Mouse (Mus musculus): Measurements from ENCODE around the gene Tmem108. TPM values are rescaled to one million over a fixed set of nuclear protein-coding genes. Genes with fewer than 3 reads are reported as not detected.

Gene Tmem108
- polyA plus RNA-seq, 1 experiment from 2014 or later: 1.2 TPM

DNA sequence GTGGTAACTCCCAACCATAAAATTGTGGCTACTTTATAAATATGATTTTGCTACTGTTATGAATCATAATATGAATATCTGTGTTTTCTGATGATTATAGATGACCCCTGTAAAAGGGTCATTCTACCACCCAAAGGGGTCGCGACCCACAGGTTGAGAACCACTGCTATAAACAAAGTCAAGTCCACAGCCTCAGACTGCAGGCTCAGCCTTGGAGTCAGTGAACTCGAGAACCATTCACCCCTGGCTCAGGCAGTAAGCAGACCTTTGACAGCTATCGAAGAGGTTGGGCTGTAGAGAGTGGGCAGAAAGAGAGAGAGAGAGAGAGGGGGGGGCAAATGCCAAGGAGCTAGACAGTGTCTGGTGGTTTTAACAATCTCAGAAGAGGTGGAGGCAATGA lies 147.4 kb downstream of the Tmem108 start:
- no peak overlapping the region for H3K4me2 ChIP-seq (ENCODE audit: low read depth, low read length)
- no peaks in the 10 kb centered on the region for H3K4me1 ChIP-seq (ENCODE audit: insufficient read depth)
- WGBS (ENCODE audit: insufficient replicate concordance): 75% methylated on average over 4 of the region's 4 CpGs
- no peaks in the 10 kb centered on the region for H3K36me3 ChIP-seq (replicated peaks; ENCODE audit: insufficient read depth, low read length)
- H3K9me3 ChIP-seq (ENCODE audit: low read length): no peaks in the 10 kb centered on the region
- H3K27ac ChIP-seq (ENCODE audit: low read depth): no peak overlapping the region
- TF ChIP-seq EP300 (IDR thresholded peaks at IDR 0.05; ENCODE audit: low read depth) (no peak), CTCF (IDR thresholded peaks at IDR 0.05; ENCODE audit: low read depth) (no peak)
- no peaks in the 10 kb centered on the region for H3K27me3 ChIP-seq (ENCODE audit: insufficient read depth, low read length)
- no peak overlapping the region for H3K9ac ChIP-seq (replicated peaks)
- H3K4me3 ChIP-seq (ENCODE audit: low read depth, low read length): no peak overlapping the region
- DNase-seq: no peak
- ATAC-seq: no peak

DNA sequence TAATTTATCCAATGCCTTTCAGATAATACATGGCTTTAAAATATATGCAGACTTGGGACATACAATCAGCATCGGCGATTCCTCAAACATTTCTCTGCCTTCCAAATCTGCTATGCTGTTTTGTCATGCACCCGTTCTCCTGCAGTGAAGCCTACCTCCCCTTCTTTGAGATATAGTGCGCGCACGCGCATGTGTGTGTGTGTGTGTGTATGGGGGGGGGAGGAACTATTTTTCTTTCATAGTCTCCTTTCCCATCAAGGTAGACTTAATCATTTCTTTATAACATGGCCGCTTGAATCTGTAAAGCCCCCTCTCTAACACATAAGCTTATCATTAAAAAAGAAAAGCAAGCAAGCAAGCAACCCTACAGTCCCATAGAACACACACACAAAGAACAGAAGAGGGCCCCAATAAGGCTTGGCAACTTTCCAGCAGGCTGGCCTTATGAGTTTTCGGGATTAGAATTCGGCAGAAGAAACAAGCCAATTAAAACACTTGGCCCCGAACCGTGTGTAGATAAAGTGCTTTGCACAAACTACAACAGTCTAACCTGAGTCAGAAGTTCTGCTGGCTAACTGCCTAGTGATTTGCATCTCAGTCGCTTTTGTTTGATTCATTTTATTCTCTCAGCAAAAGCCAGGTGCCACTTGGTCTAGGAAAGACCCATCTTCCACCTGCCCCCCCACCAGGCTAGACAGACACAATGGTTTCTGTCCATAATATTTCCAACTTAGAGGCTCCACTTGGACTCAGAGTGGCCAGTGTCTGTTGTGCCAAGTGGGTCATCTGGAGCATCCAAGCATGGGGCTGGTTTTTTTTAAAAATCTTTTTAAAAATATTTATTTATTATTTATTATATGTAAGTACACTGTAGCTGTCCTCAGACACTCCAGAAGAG lies 153.2 kb downstream of the Tmem108 start:
- H3K4me1 ChIP-seq (ENCODE audit: insufficient read depth): no peaks in the 10 kb centered on the region
- WGBS (ENCODE audit: insufficient replicate concordance): 80% methylated on average over 13 of the region's 13 CpGs
- H3K9ac ChIP-seq (replicated peaks): no peak overlapping the region
- H3K27me3 ChIP-seq (ENCODE audit: insufficient read depth, low read length): no peaks in the 10 kb centered on the region
- no peak overlapping the region for H3K27ac ChIP-seq (ENCODE audit: low read depth)
- ATAC-seq (no peak), DNase-seq (no peak)
- H3K36me3 ChIP-seq (replicated peaks; ENCODE audit: insufficient read depth, low read length): no peaks in the 10 kb centered on the region
- no peak overlapping the region for H3K4me3 ChIP-seq (ENCODE audit: low read depth, low read length)
- no peak overlapping the region for H3K4me2 ChIP-seq (ENCODE audit: low read depth, low read length)
- no peaks in the 10 kb centered on the region for H3K9me3 ChIP-seq (ENCODE audit: low read length)
- TF ChIP-seq CTCF (IDR thresholded peaks at IDR 0.05; ENCODE audit: low read depth) (no peak), EP300 (IDR thresholded peaks at IDR 0.05; ENCODE audit: low read depth) (no peak)

DNA sequence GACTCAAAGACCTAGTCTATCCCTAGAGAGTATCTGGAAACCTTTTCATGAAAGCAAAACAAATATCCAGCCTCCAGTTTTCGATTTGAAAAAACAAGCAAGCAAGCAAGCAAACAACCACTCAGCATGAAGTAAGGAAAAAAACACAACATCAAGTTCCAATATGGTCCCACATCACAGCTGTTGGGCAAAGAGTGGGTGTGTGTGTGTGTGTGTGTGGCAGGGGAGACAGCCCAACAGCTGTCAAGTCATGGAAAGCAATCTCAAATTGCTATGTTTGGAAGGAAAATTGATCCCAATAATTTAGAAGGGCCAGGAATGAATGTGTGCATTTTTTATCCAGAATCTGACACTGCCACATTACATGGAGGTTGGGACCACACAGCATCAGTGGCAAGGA lies 155.6 kb downstream of the Tmem108 start:
- 67% methylated on average over 1 of the region's 1 CpGs for WGBS (ENCODE audit: insufficient replicate concordance)
- no peak overlapping the region for H3K27ac ChIP-seq (ENCODE audit: low read depth)
- H3K9ac ChIP-seq (replicated peaks): no peak overlapping the region
- no peak for TF ChIP-seq CTCF (IDR thresholded peaks at IDR 0.05; ENCODE audit: low read depth)
- TF ChIP-seq EP300 (IDR thresholded peaks at IDR 0.05; ENCODE audit: low read depth): no peak
- H3K36me3 ChIP-seq (replicated peaks; ENCODE audit: insufficient read depth, low read length): no peaks in the 10 kb centered on the region
- H3K4me2 ChIP-seq (ENCODE audit: low read depth, low read length): no peak overlapping the region
- no peak for ATAC-seq
- H3K4me1 ChIP-seq (ENCODE audit: insufficient read depth): no peaks in the 10 kb centered on the region
- H3K27me3 ChIP-seq (ENCODE audit: insufficient read depth, low read length): no peaks in the 10 kb centered on the region
- H3K4me3 ChIP-seq (ENCODE audit: low read depth, low read length): no peak overlapping the region
- H3K9me3 ChIP-seq (ENCODE audit: low read length): no peaks in the 10 kb centered on the region
- DNase-seq: no peak

DNA sequence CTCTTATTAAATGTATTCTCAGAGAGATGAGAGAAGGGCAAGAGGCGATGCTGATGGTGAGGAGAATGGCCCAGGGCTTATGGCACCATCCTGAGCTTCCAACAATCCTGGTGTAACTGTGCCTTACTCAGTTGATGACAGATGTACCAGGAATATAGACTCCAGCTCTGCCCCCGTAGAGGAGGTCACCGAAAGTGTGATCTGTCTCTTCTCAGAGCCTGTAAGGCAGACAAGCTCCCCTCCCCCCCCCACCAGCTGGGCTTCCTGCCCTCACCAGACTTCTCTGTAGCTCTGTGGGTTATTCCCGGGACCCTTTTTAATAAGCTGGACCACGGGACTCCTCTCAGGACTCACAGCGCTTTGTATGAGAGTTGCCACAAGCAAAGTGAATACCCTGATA lies 157.8 kb downstream of the Tmem108 start:
- ATAC-seq (no peak), DNase-seq (no peak)
- H3K27me3 ChIP-seq (ENCODE audit: insufficient read depth, low read length): no peaks in the 10 kb centered on the region
- 62% methylated on average over 6 of the region's 6 CpGs for WGBS (ENCODE audit: insufficient replicate concordance)
- no peak overlapping the region for H3K9ac ChIP-seq (replicated peaks)
- no peaks in the 10 kb centered on the region for H3K36me3 ChIP-seq (replicated peaks; ENCODE audit: insufficient read depth, low read length)
- H3K4me2 ChIP-seq (ENCODE audit: low read depth, low read length): no peak overlapping the region
- no peak overlapping the region for H3K27ac ChIP-seq (ENCODE audit: low read depth)
- no peaks in the 10 kb centered on the region for H3K9me3 ChIP-seq (ENCODE audit: low read length)
- H3K4me1 ChIP-seq (ENCODE audit: insufficient read depth): no peaks in the 10 kb centered on the region
- TF ChIP-seq CTCF (IDR thresholded peaks at IDR 0.05; ENCODE audit: low read depth): no peak
- TF ChIP-seq EP300 (IDR thresholded peaks at IDR 0.05; ENCODE audit: low read depth): no peak
- H3K4me3 ChIP-seq (ENCODE audit: low read depth, low read length): no peak overlapping the region

DNA sequence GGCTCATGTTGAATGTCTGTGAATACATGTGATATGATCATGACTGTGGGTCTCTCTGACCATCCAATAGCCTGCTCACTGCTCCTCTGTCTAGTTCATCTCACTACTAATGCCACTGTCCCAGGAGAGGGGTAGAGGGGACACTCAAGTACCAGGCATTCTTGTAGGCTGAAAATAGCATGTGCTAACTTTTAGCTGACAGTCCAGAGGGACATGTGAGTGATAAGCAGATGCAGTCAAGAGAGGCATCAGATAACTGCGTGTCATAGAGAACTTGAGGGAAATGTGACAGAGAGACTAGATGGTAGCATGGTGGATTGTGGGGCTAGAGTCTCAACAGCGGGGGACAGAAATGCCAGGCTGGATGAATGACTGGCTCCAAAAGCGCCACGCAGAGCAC lies 159.8 kb downstream of the Tmem108 start:
- no peak overlapping the region for H3K4me2 ChIP-seq (ENCODE audit: low read depth, low read length)
- DNase-seq: no peak
- H3K9me3 ChIP-seq (ENCODE audit: low read length): no peaks in the 10 kb centered on the region
- TF ChIP-seq CTCF (IDR thresholded peaks at IDR 0.05; ENCODE audit: low read depth): no peak
- no peak overlapping the region for H3K27ac ChIP-seq (ENCODE audit: low read depth)
- H3K27me3 ChIP-seq (ENCODE audit: insufficient read depth, low read length): no peaks in the 10 kb centered on the region
- 0 out of 2 replicates have a peak, but pooled peaks cover 3% of the 10 kb centered on the region for H3K4me1 ChIP-seq (ENCODE audit: insufficient read depth)
- H3K9ac ChIP-seq (replicated peaks): no peak overlapping the region
- H3K36me3 ChIP-seq (replicated peaks; ENCODE audit: insufficient read depth, low read length): no peaks in the 10 kb centered on the region
- ATAC-seq: no peak
- no peak overlapping the region for H3K4me3 ChIP-seq (ENCODE audit: low read depth, low read length)
- WGBS (ENCODE audit: insufficient replicate concordance): 78% methylated on average over 4 of the region's 4 CpGs

DNA sequence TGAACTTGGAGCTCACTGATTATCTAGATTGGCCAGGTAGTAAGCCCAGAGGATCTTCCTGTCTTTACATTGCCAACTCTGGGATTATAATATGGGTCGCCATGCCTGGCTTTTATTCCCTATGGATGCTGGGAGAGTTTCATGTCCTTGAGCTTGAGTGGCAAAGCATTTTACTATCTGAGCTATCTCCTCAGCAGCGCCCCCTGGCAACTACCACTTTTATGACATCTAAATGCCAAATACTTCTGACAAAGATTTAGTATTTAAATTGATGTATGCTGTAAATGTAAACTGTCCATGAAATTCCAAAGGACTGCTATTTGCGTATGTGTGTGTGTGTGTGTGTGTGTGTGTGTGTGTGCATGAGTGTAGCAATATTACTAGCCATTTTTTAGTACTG lies 160.8 kb downstream of the Tmem108 start:
- 43% methylated on average over 3 of the region's 3 CpGs for WGBS (ENCODE audit: insufficient replicate concordance)
- Histone ChIP-seq H3K4me2 (ENCODE audit: low read depth, low read length) (no peak overlapping the region), H3K27me3 (ENCODE audit: insufficient read depth, low read length) (no peaks in the 10 kb centered on the region), H3K36me3 (replicated peaks; ENCODE audit: insufficient read depth, low read length) (no peaks in the 10 kb centered on the region), H3K4me1 (ENCODE audit: insufficient read depth) (0 out of 2 replicates have a peak, but pooled peaks cover 3% of the 10 kb centered on the region), H3K9me3 (ENCODE audit: low read length) (no peaks in the 10 kb centered on the region), H3K27ac (ENCODE audit: low read depth) (no peak overlapping the region), H3K9ac (replicated peaks) (no peak overlapping the region), H3K4me3 (ENCODE audit: low read depth, low read length) (no peak overlapping the region)
- no peak for ATAC-seq
- DNase-seq: peak; percentile 51
- TF ChIP-seq CTCF (IDR thresholded peaks at IDR 0.05; ENCODE audit: low read depth) (peak; percentile 59), EP300 (IDR thresholded peaks at IDR 0.05; ENCODE audit: low read depth) (no peak)

All from liver, postnatal 0 days (tissue).